7 mouse cellular contexts compared by ENCODE assay signal in genomic region chr10:13982769-13983381, GRCm38 (mm10). TPM values are rescaled to one million over a fixed set of nuclear protein-coding genes. Genes with fewer than 3 reads are reported as not detected.
A peak's percentile ranks its signal among the peaks of the same experiment; 100 is the strongest.
DNase-seq lines count a peak whose midpoint lies in the region; ATAC-seq and TF ChIP-seq lines count a peak whose summit lies in the region.

No protein-coding gene starts in this region.

- no peak for TF ChIP-seq POLR2A in limb, embryonic 14.5 days (IDR thresholded peaks at IDR 0.05; ENCODE audit: borderline replicate concordance, extremely low read depth, insufficient read depth, insufficient read length)

- H3K9ac ChIP-seq in embryonic facial prominence, embryonic 12.5 days, result peak overlapping the region; percentile 63
- H3K9ac ChIP-seq in limb, embryonic 14.5 days (ENCODE audit: low read depth, low read length, severe bottlenecking), result peak overlapping the region; percentile 66
- H3K9ac ChIP-seq in midbrain, embryonic 15.5 days, result peak overlapping the region; percentile 84

- DNase-seq in adrenal gland, postnatal 25 days, result peak; percentile 76
- DNase-seq in heart, adult 8-10 months (ENCODE audit: low spot score), result peak; percentile 87
- DNase-seq in kidney, adult 8-10 months, result peak; percentile 81
- peak; percentile 32 for DNase-seq in limb, embryonic 14.5 days (ENCODE audit: low spot score)
- DNase-seq in spleen, adult 12 weeks (ENCODE audit: low spot score), result peak; percentile 76

- peak overlapping the region; percentile 73 for H3K4me2 ChIP-seq in embryonic facial prominence, embryonic 12.5 days (replicated peaks)
- peak overlapping the region; percentile 80 for H3K4me2 ChIP-seq in limb, embryonic 14.5 days (replicated peaks; ENCODE audit: low read depth, low read length, severe bottlenecking)
- peak overlapping the region; percentile 86 for H3K4me2 ChIP-seq in midbrain, embryonic 15.5 days

- H3K4me3 ChIP-seq in embryonic facial prominence, embryonic 12.5 days, result peak overlapping the region; percentile 50
- H3K4me3 ChIP-seq in limb, embryonic 14.5 days (replicated peaks; ENCODE audit: low read length), result peak overlapping the region; percentile 48
- H3K4me3 ChIP-seq in midbrain, embryonic 15.5 days, result peak overlapping the region; percentile 53

- H3K9me3 ChIP-seq in embryonic facial prominence, embryonic 12.5 days, result no peaks in the 10 kb centered on the region
- no peaks in the 10 kb centered on the region for H3K9me3 ChIP-seq in limb, embryonic 14.5 days (ENCODE audit: control insufficient read depth, low read length)
- no peaks in the 10 kb centered on the region for H3K9me3 ChIP-seq in midbrain, embryonic 15.5 days

- H3K27ac ChIP-seq in embryonic facial prominence, embryonic 12.5 days, result peak overlapping the region; percentile 64; the same call in 1 of the 2 replicates
- peak overlapping the region; percentile 70; the same call in 1 of the 2 replicates for H3K27ac ChIP-seq in limb, embryonic 14.5 days (replicated peaks; ENCODE audit: low read depth, low read length)
- peak overlapping the region; percentile 81 for H3K27ac ChIP-seq in midbrain, embryonic 15.5 days

- WGBS in embryonic facial prominence, embryonic 12.5 days, result under 1% methylated on average over 34 of the region's 34 CpGs
- 3% methylated on average over 25 of the region's 34 CpGs for WGBS in limb, embryonic 14.5 days
- WGBS in midbrain, embryonic 15.5 days, result under 1% methylated on average over 34 of the region's 34 CpGs

- 0 out of 2 replicates have a peak, but pooled peaks cover 3% of the 10 kb centered on the region for H3K4me1 ChIP-seq in embryonic facial prominence, embryonic 12.5 days
- H3K4me1 ChIP-seq in limb, embryonic 14.5 days (ENCODE audit: control insufficient read depth, insufficient read depth, low read length), result peaks cover 7% of the 10 kb centered on the region; the same call in 1 of the 2 replicates
- H3K4me1 ChIP-seq in midbrain, embryonic 15.5 days, result peaks cover 11% of the 10 kb centered on the region

- H3K36me3 ChIP-seq in embryonic facial prominence, embryonic 12.5 days, result no peaks in the 10 kb centered on the region
- no peaks in the 10 kb centered on the region for H3K36me3 ChIP-seq in limb, embryonic 14.5 days (ENCODE audit: control insufficient read depth, insufficient read depth, low read length)
- no peaks in the 10 kb centered on the region for H3K36me3 ChIP-seq in midbrain, embryonic 15.5 days (replicated peaks)

- ATAC-seq in embryonic facial prominence, embryonic 12.5 days (ENCODE audit: insufficient number of reproducible peaks, insufficient read depth, low FRiP score, low TSS enrichment), result peak; percentile 74
- ATAC-seq in limb, embryonic 14.5 days (ENCODE audit: low FRiP score, low read depth), result peak; percentile 65
- peak; percentile 93 for ATAC-seq in midbrain, embryonic 15.5 days (replicated peaks)

- no peaks in the 10 kb centered on the region for H3K27me3 ChIP-seq in embryonic facial prominence, embryonic 12.5 days
- H3K27me3 ChIP-seq in limb, embryonic 14.5 days (ENCODE audit: control insufficient read depth, insufficient read depth, low read length), result no peaks in the 10 kb centered on the region
- no peaks in the 10 kb centered on the region for H3K27me3 ChIP-seq in midbrain, embryonic 15.5 days (replicated peaks)

RNA-seq across cellular contexts. Expression of gene Hivep2, which starts 17.0 kb away (rescaled TPM):
- 34.0 and 41.7 TPM in 2 replicates for total RNA-seq in adrenal gland, postnatal 25 days (2021)
- 4.8 and 5.5 TPM in 2 replicates for polyA plus RNA-seq in embryonic facial prominence, embryonic 12.5 days (2016; fragmentation: Nextera tagmentation; extraction: Ambion mirVana)
- 10 to 100 TPM; 20.4 to 25.8 (median 22.1) TPM for total RNA-seq in heart, adult 8-10 months (2022)
- polyA plus RNA-seq in limb, embryonic 14.5 days (2012; rRNA removed), result 11.5 and 12.1 TPM in 2 replicates
- 11.7 and 12.9 TPM in 2 replicates for polyA plus RNA-seq in limb, embryonic 14.5 days (2014; fragmentation: Nextera tagmentation; extraction: Ambion mirVana)
- 10.6 and 12.0 TPM in 2 replicates for polyA plus RNA-seq in midbrain, embryonic 15.5 days (2015; fragmentation: Nextera tagmentation; extraction: Ambion mirVana)

Comparison
In these comparisons a context has a peak if more than half of its experiments do, and no peak if none do; other contexts are left out.
1. Peak in every context shown above with its lines: DNase-seq, ATAC-seq, H3K4me3 ChIP-seq and H3K27ac ChIP-seq.
2. DNase-seq: peak in every context shown above with its lines; median percentile 87 in heart, adult 8-10 months; 81 in kidney, adult 8-10 months; 76 in adrenal gland, postnatal 25 days; 76 in spleen, adult 12 weeks; 32 in limb, embryonic 14.5 days.